In the genomic region with DNA sequence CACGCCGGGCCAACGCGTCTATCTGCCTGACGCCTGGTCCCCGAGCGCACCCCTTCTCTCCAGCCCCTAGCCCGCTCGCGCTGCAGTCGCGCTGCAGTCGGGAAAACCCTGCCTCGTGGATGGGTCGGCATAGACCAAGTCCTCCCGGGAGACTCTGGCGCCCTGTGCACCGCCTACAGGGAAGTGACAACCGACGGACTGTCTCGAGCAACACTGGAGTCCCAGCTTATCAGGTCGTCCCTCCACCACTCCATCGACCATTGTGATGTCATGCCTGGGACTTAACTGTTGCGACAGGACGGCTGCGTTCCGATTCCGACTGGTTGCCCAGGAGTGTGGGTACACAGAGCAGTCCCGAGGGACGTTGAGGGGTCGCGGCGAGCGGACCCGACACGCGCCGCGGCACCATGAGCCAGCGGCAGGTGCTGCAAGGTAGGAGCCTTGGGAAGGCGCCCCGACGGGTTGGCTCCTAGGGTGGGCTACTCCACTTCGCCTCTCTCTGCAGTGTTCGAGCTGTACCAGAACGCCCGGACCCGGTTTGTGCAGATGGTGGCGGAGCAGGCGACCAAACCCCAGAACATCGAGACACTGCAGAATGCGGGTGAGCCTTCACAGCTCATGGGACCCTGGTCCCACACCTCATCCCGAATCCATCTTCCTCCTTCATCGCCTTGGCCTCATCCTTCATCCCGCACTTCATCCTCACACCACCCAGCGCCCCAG, we compare ENCODE assay signal across 8 mouse cellular contexts. TPM values are rescaled to one million over a fixed set of nuclear protein-coding genes. Genes with fewer than 3 reads are reported as not detected.
DNase-seq lines count a peak whose midpoint lies in the region; ATAC-seq and TF ChIP-seq lines count a peak whose summit lies in the region.

No protein-coding gene starts in this region.

- peak overlapping the region; percentile 21; the same call in 1 of the 2 replicates for H3K4me2 ChIP-seq in hindbrain, embryonic 12.5 days (replicated peaks)
- peak overlapping the region; percentile 30; the same call in 1 of the 2 replicates for H3K4me2 ChIP-seq in lung, postnatal 0 days (replicated peaks; ENCODE audit: low read depth, low read length)

- ATAC-seq in hindbrain, embryonic 12.5 days (ENCODE audit: low FRiP score), result peak; percentile 35
- ATAC-seq in lung, postnatal 0 days, result no peak

- no peak for DNase-seq in heart, embryonic 10.5 days (ENCODE audit: low spot score)
- DNase-seq in heart, postnatal 25 days (ENCODE audit: low spot score), result no peak
- peak; percentile 62 for DNase-seq in embryonic facial prominence, embryonic 10.5 days (ENCODE audit: low spot score)
- no peak for DNase-seq in lung, postnatal 0 days (ENCODE audit: low spot score)
- peak; percentile 50 for DNase-seq in splenic B cell, adult 2 months (ENCODE audit: low read depth, low spot score)
- DNase-seq in left cerebral cortex, adult 9 months (ENCODE audit: low spot score in 2 of 2), result no peak

- TF ChIP-seq EP300 in lung, postnatal 0 days (IDR thresholded peaks at IDR 0.05), result no peak

- peak overlapping the region; percentile 51 for H3K4me3 ChIP-seq in heart, embryonic 10.5 days
- peak overlapping the region; percentile 64 for H3K4me3 ChIP-seq in E14TG2a.4 (replicated peaks; ENCODE audit: low read length)
- H3K4me3 ChIP-seq in embryonic facial prominence, embryonic 10.5 days, result peak overlapping the region; percentile 4
- peak overlapping the region; percentile 12; the same call in 1 of the 2 replicates for H3K4me3 ChIP-seq in hindbrain, embryonic 12.5 days
- peak overlapping the region; percentile 8; the same call in 1 of the 2 replicates for H3K4me3 ChIP-seq in lung, postnatal 0 days (ENCODE audit: low read depth, low read length)

- intact Hi-C loops in heart, postnatal 25 days (cut with DNase I), result loop anchor here (5.0 to 10.0 kb wide), 2 partner anchors 92 to 296 kb away; partner anchors contain the start of genes 4930426L09Rik and Pip4k2a

- under 1% methylated on average over 56 of the region's 56 CpGs for WGBS in heart, embryonic 10.5 days
- WGBS in embryonic facial prominence, embryonic 10.5 days, result under 1% methylated on average over 56 of the region's 56 CpGs
- under 1% methylated on average over 56 of the region's 56 CpGs for WGBS in hindbrain, embryonic 12.5 days
- 2% methylated on average over 55 of the region's 56 CpGs for WGBS in lung, postnatal 0 days

- no peak overlapping the region for H3K9ac ChIP-seq in hindbrain, embryonic 12.5 days
- H3K9ac ChIP-seq in lung, postnatal 0 days (replicated peaks; ENCODE audit: low read depth), result no peak overlapping the region

- H3K27me3 ChIP-seq in heart, embryonic 10.5 days (ENCODE audit: insufficient read depth, poor library complexity, severe bottlenecking), result peaks cover 83% of the 10 kb centered on the region
- peaks cover 67% of the 10 kb centered on the region for H3K27me3 ChIP-seq in E14TG2a.4 (ENCODE audit: insufficient read depth, low read length)
- H3K27me3 ChIP-seq in embryonic facial prominence, embryonic 10.5 days (replicated peaks; ENCODE audit: low read depth, poor library complexity, severe bottlenecking), result peaks cover 92% of the 10 kb centered on the region
- H3K27me3 ChIP-seq in hindbrain, embryonic 12.5 days, result peaks cover 59% of the 10 kb centered on the region
- H3K27me3 ChIP-seq in lung, postnatal 0 days (replicated peaks; ENCODE audit: insufficient read depth, low read length), result peaks cover 56% of the 10 kb centered on the region
- H3K27me3 ChIP-seq in splenic B cell, adult 2 months (ENCODE audit: control insufficient read depth, insufficient read depth, low read length, poor library complexity, severe bottlenecking), result peaks cover 3% of the 10 kb centered on the region

- TF ChIP-seq CTCF in E14TG2a.4 (conservative IDR thresholded peaks at IDR 0.05; ENCODE audit: low read length), result no peak
- TF ChIP-seq CTCF in lung, postnatal 0 days (IDR thresholded peaks at IDR 0.05), result no peak

- no peaks in the 10 kb centered on the region for H3K9me3 ChIP-seq in heart, embryonic 10.5 days
- H3K9me3 ChIP-seq in E14TG2a.4 (ENCODE audit: low read length), result no peaks in the 10 kb centered on the region
- H3K9me3 ChIP-seq in embryonic facial prominence, embryonic 10.5 days, result no peaks in the 10 kb centered on the region
- H3K9me3 ChIP-seq in hindbrain, embryonic 12.5 days (replicated peaks), result no peaks in the 10 kb centered on the region
- no peaks in the 10 kb centered on the region for H3K9me3 ChIP-seq in lung, postnatal 0 days (ENCODE audit: low read length)

- no peaks in the 10 kb centered on the region for H3K36me3 ChIP-seq in heart, embryonic 10.5 days
- no peaks in the 10 kb centered on the region for H3K36me3 ChIP-seq in E14TG2a.4 (ENCODE audit: insufficient read depth, low read length)
- H3K36me3 ChIP-seq in embryonic facial prominence, embryonic 10.5 days (replicated peaks), result no peaks in the 10 kb centered on the region
- no peaks in the 10 kb centered on the region for H3K36me3 ChIP-seq in hindbrain, embryonic 12.5 days
- H3K36me3 ChIP-seq in lung, postnatal 0 days (ENCODE audit: insufficient read depth, low read length), result no peaks in the 10 kb centered on the region
- H3K36me3 ChIP-seq in splenic B cell, adult 2 months (ENCODE audit: control insufficient read depth, insufficient read depth, low read length, poor library complexity, severe bottlenecking), result no peaks in the 10 kb centered on the region

- H3K4me1 ChIP-seq in heart, embryonic 10.5 days, result peaks cover 19% of the 10 kb centered on the region
- peaks cover 11% of the 10 kb centered on the region for H3K4me1 ChIP-seq in E14TG2a.4 (replicated peaks; ENCODE audit: low read depth, low read length)
- H3K4me1 ChIP-seq in embryonic facial prominence, embryonic 10.5 days, result peaks cover 17% of the 10 kb centered on the region
- peaks cover 7% of the 10 kb centered on the region for H3K4me1 ChIP-seq in hindbrain, embryonic 12.5 days
- peaks cover 4% of the 10 kb centered on the region; the same call in 1 of the 2 replicates for H3K4me1 ChIP-seq in lung, postnatal 0 days (ENCODE audit: insufficient read depth, low read depth, low read length)

- no peak overlapping the region for H3K27ac ChIP-seq in heart, embryonic 10.5 days
- no peak overlapping the region for H3K27ac ChIP-seq in embryonic facial prominence, embryonic 10.5 days (replicated peaks)
- no peak overlapping the region for H3K27ac ChIP-seq in hindbrain, embryonic 12.5 days
- no peak overlapping the region for H3K27ac ChIP-seq in lung, postnatal 0 days (ENCODE audit: low read length)

RNA-seq across cellular contexts. Expression of gene Spag6, which starts 5.0 kb away (rescaled TPM):
- not detected in 2 replicates for polyA plus RNA-seq in heart, embryonic 10.5 days (2016; fragmentation: Nextera tagmentation; extraction: Ambion mirVana)
- under 1 TPM; 0.36 to 0.42 TPM for total RNA-seq in heart, postnatal 25 days (2021)
- polyA plus RNA-seq in embryonic facial prominence, embryonic 10.5 days (2016; fragmentation: Nextera tagmentation; extraction: Ambion mirVana), result 0.25 and 0.31 TPM in 2 replicates
- 0.22 and 0.35 TPM in 2 replicates for polyA plus RNA-seq in hindbrain, embryonic 12.5 days (2016; fragmentation: Nextera tagmentation; extraction: Ambion mirVana)
- polyA plus RNA-seq in lung, postnatal 0 days (2015; fragmentation: Nextera tagmentation; extraction: Ambion mirVana), result 0.07 and 0.42 TPM in 2 replicates

RNA-seq across cellular contexts. Expression of gene Bmi1, which starts 22.0 kb away (rescaled TPM):
- polyA plus RNA-seq in heart, embryonic 10.5 days (2016; fragmentation: Nextera tagmentation; extraction: Ambion mirVana), result 10.0 and 16.0 TPM in 2 replicates
- 10 to 100 TPM; 65.2 to 72.8 TPM for total RNA-seq in heart, postnatal 25 days (2021)
- polyA plus RNA-seq in embryonic facial prominence, embryonic 10.5 days (2016; fragmentation: Nextera tagmentation; extraction: Ambion mirVana), result 26.3 and 26.6 TPM in 2 replicates
- polyA plus RNA-seq in hindbrain, embryonic 12.5 days (2016; fragmentation: Nextera tagmentation; extraction: Ambion mirVana), result 42.4 and 46.8 TPM in 2 replicates
- 13.2 and 15.2 TPM in 2 replicates for polyA plus RNA-seq in lung, postnatal 0 days (2015; fragmentation: Nextera tagmentation; extraction: Ambion mirVana)

RNA-seq across cellular contexts. Expression of gene Commd3, which starts 26.6 kb away (rescaled TPM):
- 106 and 113 TPM in 2 replicates for polyA plus RNA-seq in heart, embryonic 10.5 days (2016; fragmentation: Nextera tagmentation; extraction: Ambion mirVana)
- 100 to 1,000 TPM; 100 to 105 TPM for total RNA-seq in heart, postnatal 25 days (2021)
- polyA plus RNA-seq in embryonic facial prominence, embryonic 10.5 days (2016; fragmentation: Nextera tagmentation; extraction: Ambion mirVana), result 99.3 and 116 TPM in 2 replicates
- polyA plus RNA-seq in hindbrain, embryonic 12.5 days (2016; fragmentation: Nextera tagmentation; extraction: Ambion mirVana), result 174 and 180 TPM in 2 replicates
- polyA plus RNA-seq in lung, postnatal 0 days (2015; fragmentation: Nextera tagmentation; extraction: Ambion mirVana), result 175 and 184 TPM in 2 replicates

Comparison
In these comparisons a context has a peak if more than half of its experiments do, and no peak if none do; other contexts are left out.
1. DNase-seq: peak in embryonic facial prominence, embryonic 10.5 days (single experiment) and splenic B cell, adult 2 months (single experiment); none in heart, embryonic 10.5 days (single experiment), heart, postnatal 25 days (single experiment), lung, postnatal 0 days (single experiment) and left cerebral cortex, adult 9 months (0 of 2).
2. H3K4me3 ChIP-seq: peak in every context shown above with its lines; median percentile 64 in E14TG2a.4; 51 in heart, embryonic 10.5 days; 12 in hindbrain, embryonic 12.5 days; 8 in lung, postnatal 0 days; 4 in embryonic facial prominence, embryonic 10.5 days.